8 mouse cellular contexts compared by ENCODE assay signal in the genomic region with DNA sequence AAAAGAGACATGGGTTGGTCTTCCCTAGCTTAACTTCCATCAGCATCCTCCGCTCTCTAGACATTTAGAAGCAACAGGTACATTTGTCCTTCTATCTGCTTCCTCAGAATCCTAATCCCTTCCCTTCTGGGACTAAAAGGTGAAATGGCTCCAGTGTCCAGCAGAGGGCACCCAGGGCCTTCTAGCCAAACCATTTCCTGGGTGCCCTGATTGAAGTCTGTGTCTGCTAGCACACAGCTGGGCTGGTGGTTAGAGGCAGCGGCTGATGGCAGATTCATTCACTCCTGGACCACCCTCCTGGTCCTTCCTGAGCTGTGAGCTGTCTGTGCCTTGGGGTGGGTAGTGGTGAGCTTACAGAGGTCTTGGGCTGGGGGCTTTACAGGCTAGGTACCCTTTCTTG.
DNase-seq lines count a peak whose midpoint lies in the region; ATAC-seq and TF ChIP-seq lines count a peak whose summit lies in the region.

No protein-coding gene starts in this region.

- no peak for ATAC-seq in G1E (ENCODE audit: extremely low read depth, insufficient number of reproducible peaks, low FRiP score, poor library complexity, severe bottlenecking)

- H3K36me3 ChIP-seq in G1E (replicated peaks): no peaks in the 10 kb centered on the region

- peaks cover 5% of the 10 kb centered on the region; the same call in 1 of the 2 replicates for H3K27me3 ChIP-seq in G1E (ENCODE audit: insufficient read depth, low read length)

- H3K4me1 ChIP-seq in G1E (ENCODE audit: insufficient read depth, low read depth, low read length): peaks cover 7% of the 10 kb centered on the region; the same call in 1 of the 2 replicates

- intact Hi-C loops in heart, postnatal 36 days (cut with DNase I): loop anchor here (1.0 to 5.0 kb wide), 3 partner anchors 47 to 127 kb away; no protein-coding TSS in a partner anchor
- intact Hi-C loops in heart, postnatal 25 days (cut with DNase I): loop anchor here (2.0 kb wide), 1 partner anchor 47 kb away; no protein-coding TSS in a partner anchor
- intact Hi-C loops in gastrocnemius, postnatal 14 days (cut with DNase I; ENCODE audit: low total_unique reads): loop anchor here (10.0 kb wide), 1 partner anchor 129 kb away; no protein-coding TSS in a partner anchor
- intact Hi-C loops in left cerebral cortex, postnatal 25 days (cut with DNase I): loop anchor here (1.0 kb wide), 2 partner anchors 47 to 128 kb away; no protein-coding TSS in a partner anchor

- H3K4me3 ChIP-seq in G1E (ENCODE audit: low read depth, low read length): no peak overlapping the region

- TF ChIP-seq CTCF in G1E (IDR thresholded peaks at IDR 0.05; ENCODE audit: low read depth, low read length): no peak

- no peaks in the 10 kb centered on the region for H3K9me3 ChIP-seq in G1E (replicated peaks)

- peak; percentile 17 to 24 for DNase-seq in heart, postnatal 36 days
- DNase-seq in heart, postnatal 25 days (ENCODE audit: low spot score): no peak
- DNase-seq in G1E (ENCODE audit: low spot score): peak; percentile 19
- peak; percentile 5 for DNase-seq in c-Kit-positive CD71-positive TER-119-negative erythroid progenitor cells, embryonic 14.5 days (ENCODE audit: low read depth)
- peak; percentile 48 for DNase-seq in gastrocnemius, postnatal 14 days
- peak; percentile 44 to 72 for DNase-seq in left cerebral cortex, postnatal 25 days (ENCODE audit: low spot score in 2 of 2)
- DNase-seq in retina, adult 2 months (ENCODE audit: low read depth, low spot score): peak; percentile 30
- DNase-seq in spleen, postnatal 4 days (ENCODE audit: low spot score in 2 of 2): no peak

Comparison
In these comparisons a context has a peak if more than half of its experiments do, and no peak if none do; other contexts are left out.
1. DNase-seq: peak in heart, postnatal 36 days (2 of 2), G1E (single experiment), c-Kit-positive CD71-positive TER-119-negative erythroid progenitor cells, embryonic 14.5 days (single experiment), gastrocnemius, postnatal 14 days (single experiment), left cerebral cortex, postnatal 25 days (2 of 2) and retina, adult 2 months (single experiment); none in heart, postnatal 25 days (single experiment) and spleen, postnatal 4 days (0 of 2).